Mouse (Mus musculus): Measurements from ENCODE around the gene Slit1.

Gene Slit1

DNA sequence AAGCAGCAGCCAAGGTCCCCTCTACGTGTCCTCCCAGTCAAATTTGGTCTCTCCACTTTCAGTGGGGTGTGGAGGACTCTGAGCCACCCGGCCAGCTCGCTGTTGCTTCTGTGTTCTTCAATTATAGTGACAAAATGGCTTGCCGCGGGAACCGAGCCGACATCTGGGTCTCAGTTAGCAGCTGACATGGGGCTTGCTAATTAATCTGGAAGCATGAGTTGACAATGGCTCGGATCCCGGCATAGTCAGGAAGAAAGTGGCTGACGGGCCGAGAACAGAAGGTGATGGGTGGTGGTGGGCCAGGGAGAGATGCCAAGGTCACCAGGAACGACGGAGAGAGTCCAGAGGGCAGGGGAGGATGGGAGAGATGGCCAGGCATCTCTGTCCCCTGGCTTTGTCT, 55.2 kb downstream of the Slit1 start:
- DNase-seq (ENCODE audit: low read depth, low spot score), result no peak

DNA sequence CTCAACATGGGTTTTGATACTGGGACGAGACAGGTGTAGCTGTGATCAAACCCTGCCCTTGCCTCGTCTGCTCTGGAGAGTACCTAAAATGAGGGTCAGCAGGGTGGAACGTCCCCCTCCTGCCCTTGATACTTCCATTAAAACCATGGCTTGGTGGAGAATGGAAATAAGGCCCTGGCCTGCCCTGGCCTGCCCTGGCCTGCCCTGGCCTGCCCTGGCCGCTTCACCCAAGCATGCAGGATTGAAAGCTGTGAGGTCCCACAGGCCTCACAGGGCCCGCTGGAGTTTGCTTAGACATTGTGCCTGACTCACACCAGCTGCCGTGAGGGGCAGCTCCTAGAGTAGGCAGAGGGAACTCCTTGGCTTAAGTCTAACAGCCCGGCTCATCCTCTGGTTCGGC, 55.6 kb downstream of the Slit1 start:
- no peak for DNase-seq (ENCODE audit: low read depth, low spot score)

DNA sequence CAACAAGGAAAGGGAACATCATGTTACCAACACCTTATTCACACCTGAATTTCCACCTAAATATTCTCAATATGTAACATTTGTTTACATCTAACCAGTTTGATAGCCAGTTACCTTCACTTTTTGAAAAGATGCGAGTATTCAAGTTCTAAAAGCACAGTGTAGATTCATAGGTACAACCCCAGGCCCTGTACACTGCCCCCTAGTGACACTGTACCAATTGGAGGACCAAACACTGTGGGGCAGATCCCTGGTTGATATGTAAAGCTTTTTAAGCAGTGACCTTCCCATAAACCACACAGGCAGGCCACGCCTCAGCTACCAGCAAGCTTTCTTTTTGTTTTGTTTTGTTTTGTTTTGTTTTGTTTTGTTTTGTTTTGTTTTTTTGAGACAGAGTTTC, 57.3 kb downstream of the Slit1 start:
- DNase-seq (ENCODE audit: low read depth, low spot score), result no peak

DNA sequence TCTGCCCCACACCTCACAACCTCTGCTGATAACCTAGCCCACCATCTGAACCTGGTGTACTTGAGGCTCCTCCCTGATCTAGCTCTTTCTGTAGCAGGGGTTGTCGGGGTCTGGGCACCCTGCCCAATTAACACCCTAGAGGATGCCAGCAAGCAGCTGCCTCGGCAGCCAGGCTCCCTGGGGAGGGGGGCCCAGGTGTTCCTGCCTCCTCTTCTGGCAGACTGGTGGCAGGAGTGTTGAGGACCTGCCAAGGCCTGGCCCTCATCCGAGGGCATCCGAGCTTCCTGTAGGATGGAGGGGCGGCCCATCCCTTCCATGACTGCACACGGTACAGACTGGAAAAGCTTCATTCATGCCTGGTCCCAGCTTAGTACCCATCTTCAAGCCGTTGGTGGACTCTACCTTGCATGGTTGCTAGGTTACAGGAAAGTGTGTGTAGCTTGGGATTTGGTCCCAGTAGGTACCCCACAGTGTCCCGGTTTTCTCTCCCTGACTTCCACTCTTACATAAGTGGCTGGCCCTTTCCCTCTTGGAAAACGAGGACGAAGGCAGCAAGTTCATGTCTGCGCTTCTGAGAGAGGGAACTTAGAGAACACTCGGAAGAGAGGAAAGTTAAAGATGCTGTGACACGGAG, 57.9 kb downstream of the Slit1 start:
- no peak for DNase-seq (ENCODE audit: low read depth, low spot score)

DNA sequence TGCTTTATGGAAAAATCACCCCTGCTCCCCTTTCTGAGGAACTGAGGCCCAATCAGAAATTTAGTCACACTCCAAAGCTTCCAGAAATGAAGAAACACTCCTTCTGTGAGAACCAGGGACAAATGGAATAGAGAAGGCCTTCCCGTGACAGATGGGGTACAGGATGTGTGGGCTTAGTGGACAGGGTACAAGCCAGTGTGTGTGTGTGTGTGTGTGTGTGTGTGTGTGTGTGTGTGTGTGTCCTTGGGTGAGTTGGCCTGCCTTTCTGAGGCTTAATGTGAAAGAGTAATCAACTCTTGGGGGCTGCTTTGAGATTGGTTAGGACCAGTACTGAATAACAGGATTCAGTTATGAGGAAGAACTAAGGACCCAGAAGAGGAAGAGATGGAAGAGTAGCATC, 58.6 kb downstream of the Slit1 start:
- DNase-seq (ENCODE audit: low read depth, low spot score), result no peak

DNA sequence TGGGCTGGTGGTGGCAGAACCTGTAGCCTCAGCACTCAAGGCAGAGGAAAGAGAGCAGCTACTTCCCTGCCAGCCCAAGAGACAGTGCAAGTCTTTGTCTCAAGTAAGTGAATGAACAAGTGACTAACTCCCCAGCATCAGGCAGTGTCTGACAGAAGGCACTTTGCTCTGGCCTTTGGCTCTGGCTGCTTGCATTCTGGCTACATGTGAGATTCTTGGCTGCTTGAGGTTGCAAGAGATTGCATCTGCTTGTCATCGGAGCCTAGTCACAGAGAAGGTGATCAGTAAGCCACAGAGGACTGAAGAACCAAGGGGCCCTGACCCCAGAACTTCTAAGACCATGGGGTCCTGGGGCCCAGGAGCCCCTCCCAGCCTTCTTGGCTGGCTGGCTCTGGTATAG, 59.5 kb downstream of the Slit1 start:
- DNase-seq (ENCODE audit: low read depth, low spot score), result no peak

GRCm38 (mm10) chr19:41680267-41680666, 63.2 kb downstream of the Slit1 start:
- DNase-seq (ENCODE audit: low read depth, low spot score), result no peak

GRCm38 (mm10) chr19:41679028-41679427, 64.4 kb downstream of the Slit1 start:
- DNase-seq (ENCODE audit: low read depth, low spot score), result no peak

- DNase-seq (ENCODE audit: low read depth, low spot score), result no peak
Measured at GRCm38 (mm10) chr19:41677575-41677974, 65.9 kb downstream of the Slit1 start.

DNA sequence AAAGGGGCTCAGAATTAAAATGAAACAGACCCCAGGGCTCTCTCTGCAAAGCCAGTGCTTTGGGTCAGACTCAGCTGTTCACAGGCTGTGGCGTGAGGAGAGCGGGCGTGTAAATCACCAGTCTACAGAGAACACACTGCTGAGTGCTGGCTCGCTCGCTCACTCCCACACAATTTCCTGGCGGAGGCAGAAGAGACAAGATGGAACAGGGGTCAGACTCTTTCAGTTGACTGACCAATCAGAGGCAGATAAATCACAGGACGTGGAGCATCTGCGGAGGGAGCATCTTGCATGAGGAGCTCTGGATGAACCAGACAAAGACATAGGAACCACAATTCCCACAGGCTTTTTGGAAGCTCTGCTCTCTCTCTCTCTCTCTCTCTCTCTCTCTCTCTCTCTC, 67.9 kb downstream of the Slit1 start:
- no peak for DNase-seq (ENCODE audit: low read depth, low spot score)

GRCm38 (mm10) chr19:41674366-41674765, 69.1 kb downstream of the Slit1 start:
- no peak for DNase-seq (ENCODE audit: low read depth, low spot score)

DNA sequence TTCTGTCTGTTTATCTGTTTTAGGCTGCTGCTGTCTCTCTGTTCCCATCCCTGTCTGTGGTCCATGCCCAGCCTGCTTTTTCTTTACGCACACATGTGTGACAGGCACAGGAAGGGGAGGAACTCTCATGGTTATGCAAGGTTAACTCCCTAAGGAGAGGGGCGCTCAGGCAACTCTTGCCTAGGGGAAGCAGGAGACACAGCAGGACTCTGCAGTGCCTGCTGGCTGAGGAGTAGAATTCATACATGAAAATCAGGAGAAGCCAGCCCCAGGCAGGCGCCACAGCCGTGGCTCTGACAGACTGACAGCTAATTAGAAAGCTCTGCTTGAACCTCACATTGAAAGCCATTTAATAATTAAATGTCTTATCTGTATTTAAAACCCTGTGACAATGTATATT, 70.6 kb downstream of the Slit1 start:
- DNase-seq (ENCODE audit: low read depth, low spot score), result no peak

- no peak for DNase-seq (ENCODE audit: low read depth, low spot score)
Measured at GRCm38 (mm10) chr19:41670931-41671330, 72.5 kb downstream of the Slit1 start.

GRCm38 (mm10) chr19:41670473-41670872, 73.0 kb downstream of the Slit1 start:
- DNase-seq (ENCODE audit: low read depth, low spot score), result no peak

DNA sequence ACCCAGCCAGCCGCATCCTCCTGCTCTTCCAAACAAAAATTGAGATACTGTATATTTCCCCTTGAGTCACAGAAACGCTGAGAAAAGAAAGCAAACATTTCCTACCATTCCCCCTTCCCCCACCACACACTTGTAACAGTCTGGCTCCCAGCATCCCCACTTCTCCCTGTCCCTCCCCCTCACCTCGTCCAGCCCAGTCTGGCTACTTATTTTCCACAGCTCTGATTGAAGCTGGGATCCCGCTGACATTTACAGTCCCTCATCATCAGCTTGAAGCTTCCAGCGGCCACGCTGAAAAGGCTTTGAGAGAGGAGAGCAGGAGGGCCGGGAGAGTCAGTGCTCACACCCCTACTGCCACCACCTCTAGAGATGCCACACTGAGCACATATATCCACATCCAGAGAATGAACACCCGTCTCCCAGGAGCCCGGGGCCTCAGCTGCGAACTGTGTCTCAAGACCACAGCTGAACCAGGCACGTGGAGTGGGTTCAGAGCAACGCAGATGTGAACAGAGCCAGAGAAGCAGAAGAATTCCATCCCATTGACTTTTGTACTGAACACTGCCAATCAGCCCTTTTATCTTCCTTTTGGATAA, 73.6 kb downstream of the Slit1 start:
- no peak for DNase-seq (ENCODE audit: low read depth, low spot score)

DNA sequence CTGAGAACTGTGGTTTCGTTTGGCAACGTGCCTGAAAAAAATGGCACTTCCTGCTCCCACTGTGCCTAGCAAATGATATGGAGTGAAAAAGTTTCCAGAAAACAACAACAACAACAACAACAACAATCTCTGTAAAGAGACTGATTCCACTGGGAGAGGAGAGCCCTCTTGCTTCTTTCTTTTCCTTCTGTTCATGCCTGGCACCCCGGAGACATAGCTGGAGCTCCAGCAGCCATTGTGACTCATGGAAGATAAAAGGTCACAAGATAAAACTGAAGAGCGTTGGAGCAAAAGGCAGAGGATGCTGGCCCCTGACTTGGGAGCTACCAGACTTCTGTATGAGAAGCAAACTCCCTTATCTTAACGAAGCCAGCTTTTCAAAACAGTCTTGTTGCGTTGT, 75.9 kb downstream of the Slit1 start:
- no peak for DNase-seq (ENCODE audit: low read depth, low spot score)

- DNase-seq (ENCODE audit: low read depth, low spot score), result no peak
Measured at GRCm38 (mm10) chr19:41665941-41666340, 77.5 kb downstream of the Slit1 start.

- no peak for DNase-seq (ENCODE audit: low read depth, low spot score)
Measured at GRCm38 (mm10) chr19:41663506-41664242, 79.8 kb downstream of the Slit1 start.

- DNase-seq (ENCODE audit: low read depth, low spot score), result no peak
Measured at GRCm38 (mm10) chr19:41661466-41661865, 82.0 kb downstream of the Slit1 start.

DNA sequence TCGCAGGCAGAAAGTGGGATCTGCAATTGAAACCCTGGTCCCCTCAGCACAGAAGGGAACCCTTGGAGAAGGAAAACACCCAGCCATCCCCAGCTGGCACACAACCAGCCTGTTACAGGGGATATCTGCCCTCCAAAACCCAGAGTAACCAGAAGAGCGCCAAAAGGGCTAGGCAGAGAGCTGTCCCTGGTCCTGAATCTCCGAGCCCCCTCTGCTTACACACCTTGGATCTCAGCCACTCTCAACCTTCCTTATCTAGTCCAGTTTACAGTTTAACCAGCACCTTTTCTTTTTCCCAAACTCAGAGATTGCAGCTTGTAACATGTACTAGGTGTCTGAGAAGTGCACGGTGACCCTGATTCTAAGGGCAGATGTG, 82.5 kb downstream of the Slit1 start:
- DNase-seq (ENCODE audit: low read depth, low spot score), result peak; percentile 67

- no peak for DNase-seq (ENCODE audit: low read depth, low spot score)
Measured at GRCm38 (mm10) chr19:41660294-41660998, 83.0 kb downstream of the Slit1 start.

- no peak for DNase-seq (ENCODE audit: low read depth, low spot score)
Measured at GRCm38 (mm10) chr19:41657446-41657845, 86.0 kb downstream of the Slit1 start.

DNA sequence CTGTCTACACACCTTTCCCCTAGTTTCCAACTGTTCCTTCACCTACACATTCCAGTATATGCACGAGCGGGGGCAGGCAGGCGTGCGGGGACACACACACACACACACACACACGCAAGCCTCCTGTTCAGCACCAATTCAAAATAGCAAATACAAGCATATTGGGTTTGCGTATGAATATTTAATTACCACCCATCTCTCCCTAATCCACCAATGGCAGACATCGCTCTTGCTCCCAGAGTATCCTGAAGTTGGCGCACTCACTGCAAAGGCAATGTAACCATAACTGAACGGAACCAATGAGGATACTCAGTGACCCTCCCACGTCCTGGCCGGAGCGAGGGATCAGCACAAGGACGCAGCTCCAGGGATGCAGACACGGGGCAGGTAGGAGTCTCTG, 86.8 kb downstream of the Slit1 start:
- no peak for DNase-seq (ENCODE audit: low read depth, low spot score)

Data from embryo, embryonic 11.5 days (tissue).